Mouse (Mus musculus): Measurements from ENCODE around the gene Tmem39b. TPM values are rescaled to one million over a fixed set of nuclear protein-coding genes. Genes with fewer than 3 reads are reported as not detected.

The Tmem39b gene
- polyA plus RNA-seq, 1 experiment from 2014 or later: 20.0 TPM

- H3K27ac ChIP-seq: peak within 1 kb of the TSS; percentile 94
- H3K4me1 ChIP-seq: peaks cover 27% of the 10 kb centered on the region
- DNase-seq (ENCODE audit: extremely low spot score, low spot score): peak; percentile 90
- H3K27me3 ChIP-seq (ENCODE audit: poor library complexity, severe bottlenecking): no peaks in the 10 kb centered on the region
- no peaks in the 10 kb centered on the region for H3K9me3 ChIP-seq
- H3K36me3 ChIP-seq (replicated peaks): peaks cover 44% of the 10 kb centered on the region
- H3K4me3 ChIP-seq: peak within 1 kb of the TSS; percentile 98
- WGBS: under 1% methylated on average over 65 of the region's 65 CpGs
Measured at GRCm38 (mm10) chr4:129672083-129672877, 24.4 kb downstream of the Tmem39b start, which contains the start of gene Kpna6. Kpna6 (minus strand) TSS chr4:129672767.

GRCm38 (mm10) chr4:129671491-129672082, 25.1 kb downstream of the Tmem39b start:
- Histone ChIP-seq H3K4me3 (peak overlapping the region; percentile 98), H3K4me1 (peaks cover 27% of the 10 kb centered on the region), H3K27me3 (ENCODE audit: poor library complexity, severe bottlenecking) (no peaks in the 10 kb centered on the region), H3K36me3 (replicated peaks) (peaks cover 44% of the 10 kb centered on the region), H3K27ac (peak overlapping the region; percentile 94), H3K9me3 (no peaks in the 10 kb centered on the region)
- WGBS: 11% methylated on average over 12 of the region's 12 CpGs
- peak; percentile 35 for DNase-seq (ENCODE audit: extremely low spot score, low spot score)

- WGBS: 90% methylated on average over 3 of the region's 3 CpGs
- Histone ChIP-seq H3K36me3 (replicated peaks) (peaks cover 89% of the 10 kb centered on the region), H3K4me3 (no peak overlapping the region), H3K27ac (no peak overlapping the region), H3K9me3 (no peaks in the 10 kb centered on the region), H3K27me3 (ENCODE audit: poor library complexity, severe bottlenecking) (no peaks in the 10 kb centered on the region), H3K4me1 (no peaks in the 10 kb centered on the region)
- no peak for DNase-seq (ENCODE audit: extremely low spot score, low spot score)
Measured at GRCm38 (mm10) chr4:129662255-129662813, 34.3 kb downstream of the Tmem39b start.

GRCm38 (mm10) chr4:129661584-129661983, 35.1 kb downstream of the Tmem39b start:
- Histone ChIP-seq H3K4me1 (no peaks in the 10 kb centered on the region), H3K4me3 (no peak overlapping the region), H3K36me3 (replicated peaks) (peaks cover 89% of the 10 kb centered on the region), H3K27me3 (ENCODE audit: poor library complexity, severe bottlenecking) (no peaks in the 10 kb centered on the region), H3K27ac (no peak overlapping the region), H3K9me3 (no peaks in the 10 kb centered on the region)
- DNase-seq (ENCODE audit: extremely low spot score, low spot score): no peak
- 93% methylated on average over 3 of the region's 3 CpGs for WGBS

GRCm38 (mm10) chr4:129654770-129655169, 41.9 kb downstream of the Tmem39b start:
- 93% methylated on average over 14 of the region's 14 CpGs for WGBS

GRCm38 (mm10) chr4:129650359-129650758, 46.3 kb downstream of the Tmem39b start:
- H3K4me3 ChIP-seq: no peak overlapping the region
- 94% methylated on average over 8 of the region's 8 CpGs for WGBS
- DNase-seq (ENCODE audit: extremely low spot score, low spot score): no peak
- H3K27ac ChIP-seq: no peak overlapping the region
- no peaks in the 10 kb centered on the region for H3K4me1 ChIP-seq
- H3K36me3 ChIP-seq (replicated peaks): peaks cover 100% of the 10 kb centered on the region
- no peaks in the 10 kb centered on the region for H3K9me3 ChIP-seq
- H3K27me3 ChIP-seq (ENCODE audit: poor library complexity, severe bottlenecking): no peaks in the 10 kb centered on the region

More at GRCm38 (mm10) chr4:129654770-129655169, 41.9 kb downstream of the Tmem39b start:
- H3K27ac ChIP-seq: no peak overlapping the region
- H3K27me3 ChIP-seq (ENCODE audit: poor library complexity, severe bottlenecking): no peaks in the 10 kb centered on the region
- H3K36me3 ChIP-seq (replicated peaks): peaks cover 99% of the 10 kb centered on the region
- no peak for DNase-seq (ENCODE audit: extremely low spot score, low spot score)
- H3K4me3 ChIP-seq: no peak overlapping the region
- H3K9me3 ChIP-seq: no peaks in the 10 kb centered on the region
- H3K4me1 ChIP-seq: no peaks in the 10 kb centered on the region

GRCm38 (mm10) chr4:129648656-129649055, 48.0 kb downstream of the Tmem39b start:
- H3K4me1 ChIP-seq: no peaks in the 10 kb centered on the region
- no peak for DNase-seq (ENCODE audit: extremely low spot score, low spot score)
- H3K9me3 ChIP-seq: no peaks in the 10 kb centered on the region
- WGBS: 79% methylated on average over 1 of the region's 1 CpGs
- no peak overlapping the region for H3K27ac ChIP-seq
- H3K36me3 ChIP-seq (replicated peaks): peaks cover 99% of the 10 kb centered on the region
- H3K4me3 ChIP-seq: no peak overlapping the region
- no peaks in the 10 kb centered on the region for H3K27me3 ChIP-seq (ENCODE audit: poor library complexity, severe bottlenecking)

- Histone ChIP-seq H3K4me1 (peaks cover 10% of the 10 kb centered on the region), H3K4me3 (no peak overlapping the region), H3K27ac (no peak overlapping the region), H3K36me3 (replicated peaks) (peaks cover 69% of the 10 kb centered on the region), H3K27me3 (ENCODE audit: poor library complexity, severe bottlenecking) (no peaks in the 10 kb centered on the region), H3K9me3 (no peaks in the 10 kb centered on the region)
- no peak for DNase-seq (ENCODE audit: extremely low spot score, low spot score)
- 89% methylated on average over 6 of the region's 6 CpGs for WGBS
Measured at GRCm38 (mm10) chr4:129645204-129645603, 51.4 kb downstream of the Tmem39b start.

GRCm38 (mm10) chr4:129641756-129642155, 54.9 kb downstream of the Tmem39b start:
- peaks cover 30% of the 10 kb centered on the region for H3K4me1 ChIP-seq
- WGBS: 51% methylated on average over 5 of the region's 5 CpGs
- no peaks in the 10 kb centered on the region for H3K9me3 ChIP-seq
- H3K27ac ChIP-seq: peak overlapping the region; percentile 92
- peak overlapping the region; percentile 79 for H3K4me3 ChIP-seq
- H3K27me3 ChIP-seq (ENCODE audit: poor library complexity, severe bottlenecking): no peaks in the 10 kb centered on the region
- H3K36me3 ChIP-seq (replicated peaks): peaks cover 65% of the 10 kb centered on the region
- no peak for DNase-seq (ENCODE audit: extremely low spot score, low spot score)

- peak within 1 kb of the TSS; percentile 92 for H3K27ac ChIP-seq
- H3K36me3 ChIP-seq (replicated peaks): peaks cover 65% of the 10 kb centered on the region
- under 1% methylated on average over 60 of the region's 60 CpGs for WGBS
- H3K4me3 ChIP-seq: peak within 1 kb of the TSS; percentile 79
- no peaks in the 10 kb centered on the region for H3K27me3 ChIP-seq (ENCODE audit: poor library complexity, severe bottlenecking)
- no peaks in the 10 kb centered on the region for H3K9me3 ChIP-seq
- H3K4me1 ChIP-seq: peaks cover 30% of the 10 kb centered on the region
- DNase-seq (ENCODE audit: extremely low spot score, low spot score): peak; percentile 99
Measured at GRCm38 (mm10) chr4:129640638-129641467, 55.8 kb downstream of the Tmem39b start, which contains the start of gene Txlna. Txlna (minus strand) TSS chr4:129641065.

GRCm38 (mm10) chr4:129640101-129640637, 56.5 kb downstream of the Tmem39b start:
- H3K27ac ChIP-seq: peak overlapping the region; percentile 92
- no peak for DNase-seq (ENCODE audit: extremely low spot score, low spot score)
- no peaks in the 10 kb centered on the region for H3K9me3 ChIP-seq
- peak overlapping the region; percentile 79 for H3K4me3 ChIP-seq
- H3K36me3 ChIP-seq (replicated peaks): peaks cover 65% of the 10 kb centered on the region
- WGBS: 12% methylated on average over 17 of the region's 17 CpGs
- peaks cover 30% of the 10 kb centered on the region for H3K4me1 ChIP-seq
- no peaks in the 10 kb centered on the region for H3K27me3 ChIP-seq (ENCODE audit: poor library complexity, severe bottlenecking)

GRCm38 (mm10) chr4:129639221-129639620, 57.4 kb downstream of the Tmem39b start:
- 89% methylated on average over 15 of the region's 15 CpGs for WGBS
- H3K4me1 ChIP-seq: peaks cover 30% of the 10 kb centered on the region
- no peaks in the 10 kb centered on the region for H3K9me3 ChIP-seq
- H3K27me3 ChIP-seq (ENCODE audit: poor library complexity, severe bottlenecking): no peaks in the 10 kb centered on the region
- H3K4me3 ChIP-seq: peak overlapping the region; percentile 79
- DNase-seq (ENCODE audit: extremely low spot score, low spot score): no peak
- H3K27ac ChIP-seq: peak overlapping the region; percentile 92; the same call in 1 of the 2 replicates
- peaks cover 65% of the 10 kb centered on the region for H3K36me3 ChIP-seq (replicated peaks)

All from forebrain, embryonic 10.5 days (tissue).